Mouse (Mus musculus) testis, adult 2 months (tissue): ENCODE data around the gene Zfp648.

ENCODE experiments used
- CTCF ChIP-seq: fragments of 200-500 bp; IDR thresholded peaks from 2 replicates; pipeline ENCODE4 v1.5.1; 2012; ENCODE audit warnings: low read depth, mild to moderate bottlenecking, inconsistent platforms, low read length, moderate library complexity; ENCODE audit not compliant: control insufficient read depth, insufficient read depth, insufficient replicate concordance
- POLR2A ChIP-seq: fragments of 200-500 bp; IDR thresholded peaks from 2 replicates; pipeline ENCODE4 v1.6.1; 2012; ENCODE audit warnings: low read depth, mild to moderate bottlenecking, inconsistent platforms, low read length, moderate library complexity; ENCODE audit not compliant: control insufficient read depth

- TF ChIP-seq CTCF (no peak), POLR2A (no peak)
Measured at GRCm38 (mm10) chr1:154234814-154235213, 33.8 kb downstream of the Zfp648 start.
